Mouse (Mus musculus): ENCODE data around the gene Tmem135. TPM values are rescaled to one million over a fixed set of nuclear protein-coding genes. Genes with fewer than 3 reads are reported as not detected.

Tmem135 gene
- polyA plus RNA-seq, 1 experiment from 2014 or later, result 36.4 TPM

- H3K27me3 ChIP-seq (ENCODE audit: control insufficient read depth, insufficient read depth, low read length), result no peaks in the 10 kb centered on the region
- H3K9ac ChIP-seq (replicated peaks; ENCODE audit: low read depth, low read length), result no peak overlapping the region
- H3K27ac ChIP-seq (ENCODE audit: low read depth, low read length), result no peak overlapping the region
- no peaks in the 10 kb centered on the region for H3K4me1 ChIP-seq (ENCODE audit: control insufficient read depth, insufficient read depth, low read length)
- H3K4me2 ChIP-seq (ENCODE audit: low read depth, low read length), result no peak overlapping the region
- H3K36me3 ChIP-seq (ENCODE audit: control insufficient read depth, insufficient read depth, low read length), result no peaks in the 10 kb centered on the region
- no peaks in the 10 kb centered on the region for H3K9me3 ChIP-seq (ENCODE audit: control insufficient read depth, low read length)
- H3K4me3 ChIP-seq (ENCODE audit: low read depth, low read length), result no peak overlapping the region
- WGBS, result 96% methylated on average over 5 of the region's 5 CpGs
- ATAC-seq (ENCODE audit: low read depth), result no peak
Observed at GRCm38 (mm10) chr7:89421294-89421693, 17.3 kb upstream of the Tmem135 start.

GRCm38 (mm10) chr7:89418917-89419679 is 15.1 kb upstream of the Tmem135 start:
- Histone ChIP-seq H3K27ac (ENCODE audit: low read depth, low read length) (no peak overlapping the region), H3K4me3 (ENCODE audit: low read depth, low read length) (no peak overlapping the region), H3K4me2 (ENCODE audit: low read depth, low read length) (no peak overlapping the region), H3K27me3 (ENCODE audit: control insufficient read depth, insufficient read depth, low read length) (no peaks in the 10 kb centered on the region), H3K4me1 (ENCODE audit: control insufficient read depth, insufficient read depth, low read length) (no peaks in the 10 kb centered on the region), H3K9me3 (ENCODE audit: control insufficient read depth, low read length) (no peaks in the 10 kb centered on the region), H3K36me3 (ENCODE audit: control insufficient read depth, insufficient read depth, low read length) (no peaks in the 10 kb centered on the region), H3K9ac (replicated peaks; ENCODE audit: low read depth, low read length) (no peak overlapping the region)
- WGBS, result 63% methylated on average over 3 of the region's 3 CpGs
- no peak for ATAC-seq (ENCODE audit: low read depth)

- no peaks in the 10 kb centered on the region for H3K36me3 ChIP-seq (ENCODE audit: control insufficient read depth, insufficient read depth, low read length)
- WGBS, result 59% methylated on average over 8 of the region's 8 CpGs
- H3K27ac ChIP-seq (ENCODE audit: low read depth, low read length), result no peak overlapping the region
- H3K9me3 ChIP-seq (ENCODE audit: control insufficient read depth, low read length), result no peaks in the 10 kb centered on the region
- no peak overlapping the region for H3K4me3 ChIP-seq (ENCODE audit: low read depth, low read length)
- no peaks in the 10 kb centered on the region for H3K27me3 ChIP-seq (ENCODE audit: control insufficient read depth, insufficient read depth, low read length)
- no peak for ATAC-seq (ENCODE audit: low read depth)
- no peak overlapping the region for H3K4me2 ChIP-seq (ENCODE audit: low read depth, low read length)
- no peaks in the 10 kb centered on the region for H3K4me1 ChIP-seq (ENCODE audit: control insufficient read depth, insufficient read depth, low read length)
- H3K9ac ChIP-seq (replicated peaks; ENCODE audit: low read depth, low read length), result no peak overlapping the region
Observed at GRCm38 (mm10) chr7:89418127-89418653, 14.2 kb upstream of the Tmem135 start.

GRCm38 (mm10) chr7:89417707-89418106 is 13.7 kb upstream of the Tmem135 start:
- no peaks in the 10 kb centered on the region for H3K4me1 ChIP-seq (ENCODE audit: control insufficient read depth, insufficient read depth, low read length)
- H3K4me2 ChIP-seq (ENCODE audit: low read depth, low read length), result no peak overlapping the region
- no peaks in the 10 kb centered on the region for H3K9me3 ChIP-seq (ENCODE audit: control insufficient read depth, low read length)
- H3K27ac ChIP-seq (ENCODE audit: low read depth, low read length), result no peak overlapping the region
- no peak overlapping the region for H3K9ac ChIP-seq (replicated peaks; ENCODE audit: low read depth, low read length)
- H3K4me3 ChIP-seq (ENCODE audit: low read depth, low read length), result no peak overlapping the region
- H3K27me3 ChIP-seq (ENCODE audit: control insufficient read depth, insufficient read depth, low read length), result no peaks in the 10 kb centered on the region
- no peaks in the 10 kb centered on the region for H3K36me3 ChIP-seq (ENCODE audit: control insufficient read depth, insufficient read depth, low read length)
- WGBS, result 70% methylated on average over 2 of the region's 2 CpGs
- ATAC-seq (ENCODE audit: low read depth), result no peak

- Histone ChIP-seq H3K36me3 (ENCODE audit: control insufficient read depth, insufficient read depth, low read length) (no peaks in the 10 kb centered on the region), H3K9ac (replicated peaks; ENCODE audit: low read depth, low read length) (no peak overlapping the region), H3K4me1 (ENCODE audit: control insufficient read depth, insufficient read depth, low read length) (no peaks in the 10 kb centered on the region), H3K4me2 (ENCODE audit: low read depth, low read length) (no peak overlapping the region), H3K9me3 (ENCODE audit: control insufficient read depth, low read length) (no peaks in the 10 kb centered on the region), H3K4me3 (ENCODE audit: low read depth, low read length) (no peak overlapping the region), H3K27ac (ENCODE audit: low read depth, low read length) (no peak overlapping the region), H3K27me3 (ENCODE audit: control insufficient read depth, insufficient read depth, low read length) (no peaks in the 10 kb centered on the region)
- no peak for ATAC-seq (ENCODE audit: low read depth)
- WGBS, result 90% methylated on average over 4 of the region's 4 CpGs
Observed at GRCm38 (mm10) chr7:89416027-89416426, 12.0 kb upstream of the Tmem135 start.

- 72% methylated on average over 7 of the region's 7 CpGs for WGBS
- H3K9ac ChIP-seq (replicated peaks; ENCODE audit: low read depth, low read length), result no peak overlapping the region
- H3K4me3 ChIP-seq (ENCODE audit: low read depth, low read length), result no peak overlapping the region
- H3K4me1 ChIP-seq (ENCODE audit: control insufficient read depth, insufficient read depth, low read length), result no peaks in the 10 kb centered on the region
- no peak overlapping the region for H3K4me2 ChIP-seq (ENCODE audit: low read depth, low read length)
- H3K27me3 ChIP-seq (ENCODE audit: control insufficient read depth, insufficient read depth, low read length), result no peaks in the 10 kb centered on the region
- no peaks in the 10 kb centered on the region for H3K9me3 ChIP-seq (ENCODE audit: control insufficient read depth, low read length)
- H3K27ac ChIP-seq (ENCODE audit: low read depth, low read length), result no peak overlapping the region
- no peaks in the 10 kb centered on the region for H3K36me3 ChIP-seq (ENCODE audit: control insufficient read depth, insufficient read depth, low read length)
- no peak for ATAC-seq (ENCODE audit: low read depth)
Observed at GRCm38 (mm10) chr7:89412094-89412493, 8.1 kb upstream of the Tmem135 start.

GRCm38 (mm10) chr7:89411346-89411745 is 7.3 kb upstream of the Tmem135 start:
- H3K4me3 ChIP-seq (ENCODE audit: low read depth, low read length), result no peak overlapping the region
- H3K4me2 ChIP-seq (ENCODE audit: low read depth, low read length), result no peak overlapping the region
- no peaks in the 10 kb centered on the region for H3K27me3 ChIP-seq (ENCODE audit: control insufficient read depth, insufficient read depth, low read length)
- no peak overlapping the region for H3K9ac ChIP-seq (replicated peaks; ENCODE audit: low read depth, low read length)
- no peak for ATAC-seq (ENCODE audit: low read depth)
- H3K4me1 ChIP-seq (ENCODE audit: control insufficient read depth, insufficient read depth, low read length), result no peaks in the 10 kb centered on the region
- no peaks in the 10 kb centered on the region for H3K36me3 ChIP-seq (ENCODE audit: control insufficient read depth, insufficient read depth, low read length)
- no peak overlapping the region for H3K27ac ChIP-seq (ENCODE audit: low read depth, low read length)
- H3K9me3 ChIP-seq (ENCODE audit: control insufficient read depth, low read length), result no peaks in the 10 kb centered on the region
- 89% methylated on average over 3 of the region's 3 CpGs for WGBS

- no peak overlapping the region for H3K4me3 ChIP-seq (ENCODE audit: low read depth, low read length)
- no peak overlapping the region for H3K27ac ChIP-seq (ENCODE audit: low read depth, low read length)
- no peaks in the 10 kb centered on the region for H3K36me3 ChIP-seq (ENCODE audit: control insufficient read depth, insufficient read depth, low read length)
- no peaks in the 10 kb centered on the region for H3K4me1 ChIP-seq (ENCODE audit: control insufficient read depth, insufficient read depth, low read length)
- H3K9me3 ChIP-seq (ENCODE audit: control insufficient read depth, low read length), result no peaks in the 10 kb centered on the region
- H3K27me3 ChIP-seq (ENCODE audit: control insufficient read depth, insufficient read depth, low read length), result no peaks in the 10 kb centered on the region
- H3K9ac ChIP-seq (replicated peaks; ENCODE audit: low read depth, low read length), result no peak overlapping the region
- WGBS, result 69% methylated on average over 4 of the region's 4 CpGs
- ATAC-seq (ENCODE audit: low read depth), result no peak
- H3K4me2 ChIP-seq (ENCODE audit: low read depth, low read length), result no peak overlapping the region
Observed at GRCm38 (mm10) chr7:89410294-89410693, 6.3 kb upstream of the Tmem135 start.

GRCm38 (mm10) chr7:89407006-89407940 is 3.3 kb upstream of the Tmem135 start:
- Histone ChIP-seq H3K4me2 (ENCODE audit: low read depth, low read length) (no peak overlapping the region), H3K9me3 (ENCODE audit: control insufficient read depth, low read length) (no peaks in the 10 kb centered on the region), H3K4me3 (ENCODE audit: low read depth, low read length) (no peak overlapping the region), H3K4me1 (ENCODE audit: control insufficient read depth, insufficient read depth, low read length) (no peaks in the 10 kb centered on the region), H3K27me3 (ENCODE audit: control insufficient read depth, insufficient read depth, low read length) (no peaks in the 10 kb centered on the region), H3K27ac (ENCODE audit: low read depth, low read length) (no peak overlapping the region), H3K9ac (replicated peaks; ENCODE audit: low read depth, low read length) (no peak overlapping the region), H3K36me3 (ENCODE audit: control insufficient read depth, insufficient read depth, low read length) (no peaks in the 10 kb centered on the region)
- ATAC-seq (ENCODE audit: low read depth), result no peak
- 84% methylated on average over 24 of the region's 24 CpGs for WGBS

Data from neural tube, embryonic 14.5 days (tissue).